Mouse (Mus musculus) heart, postnatal 0 days (tissue): ENCODE data around the gene Rdh16f2.
"Not testable (repeated sequence)": the region's sequence is repeated elsewhere in the genome, so short reads cannot be mapped to it uniquely, and the experiment has no call there.

Experiments used
- CTCF ChIP-seq: IDR thresholded peaks from 2 replicates; pipeline ENCODE4 v1.5.1; 2016; ENCODE audit warnings: antibody characterized with exemption, control low read depth, low read depth
- EP300 ChIP-seq: IDR thresholded peaks from 2 replicates; pipeline ENCODE4 v1.6.1; 2016; ENCODE audit warnings: antibody characterized with exemption, low read depth

DNA sequence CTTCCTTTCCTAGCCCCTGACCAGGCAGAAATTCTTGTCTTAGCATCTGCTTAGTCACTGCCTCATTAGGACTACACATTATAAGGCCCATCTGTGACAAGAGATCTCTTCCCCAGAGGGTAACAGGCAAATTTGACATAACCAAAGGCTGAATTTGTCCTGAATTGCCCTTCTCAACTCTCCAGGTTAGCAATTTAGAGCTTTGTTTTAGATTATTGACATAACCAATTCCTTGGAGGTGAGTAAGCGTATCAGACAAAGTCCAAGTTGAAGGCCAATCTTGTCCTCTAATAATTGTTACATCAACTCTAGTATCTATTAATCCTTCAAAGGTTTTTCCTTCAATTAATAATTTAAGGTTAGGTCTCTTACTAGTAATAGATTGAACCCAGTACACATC lies 32.1 kb upstream of the Rdh16f2 start:
- not testable (repeated sequence) for TF ChIP-seq CTCF, EP300
